Mouse (Mus musculus) intestine, embryonic 16.5 days (tissue): ENCODE data around the gene Btn2a2. TPM values are rescaled to one million over a fixed set of nuclear protein-coding genes. Genes with fewer than 3 reads are reported as not detected.

Experiments
- ATAC-seq: fragments of 200-750 bp; cut with Nextera tagmentation; 2 replicates; pipeline ENCODE4 v1.8.0; 2017; ENCODE audit warnings: moderate TSS enrichment, moderate library complexity
- H3K27ac ChIP-seq: fragments of 300-500 bp; sonication (generic); 2 replicates; pipeline ENCODE4 v1.5.1; 2014; ENCODE audit warnings: mild to moderate bottlenecking, low read length
- H3K27me3 ChIP-seq: fragments of 300-500 bp; sonication (generic); replicated peaks from 2 replicates; pipeline ENCODE4 v1.6.1; 2014; ENCODE audit warnings: low read length, control low read depth, mixed read lengths; ENCODE audit not compliant: control insufficient read depth, insufficient read depth
- H3K36me3 ChIP-seq: fragments of 300-500 bp; sonication (generic); 2 replicates; pipeline ENCODE4 v1.6.1; 2014; ENCODE audit warnings: low read length, control low read depth; ENCODE audit not compliant: control insufficient read depth, insufficient read depth
- H3K4me1 ChIP-seq: fragments of 300-500 bp; sonication (generic); 2 replicates; pipeline ENCODE4 v1.6.1; 2014; ENCODE audit warnings: low read length, control low read depth, mixed read lengths; ENCODE audit not compliant: control insufficient read depth, insufficient read depth
- H3K4me2 ChIP-seq: fragments of 300-500 bp; sonication (generic); 2 replicates; pipeline ENCODE4 v1.6.1; 2014; ENCODE audit warnings: low read depth, low read length, control low read depth
- H3K4me3 ChIP-seq: fragments of 300-500 bp; sonication (generic); 2 replicates; pipeline ENCODE4 v1.5.1; 2014; ENCODE audit warnings: mild to moderate bottlenecking, low read length
- H3K9ac ChIP-seq: fragments of 300-500 bp; sonication (generic); 2 replicates; pipeline ENCODE4 v1.6.1; 2014; ENCODE audit warnings: low read depth, low read length
- H3K9me3 ChIP-seq: fragments of 300-500 bp; sonication (generic); 2 replicates; pipeline ENCODE4 v1.6.1; 2016; ENCODE audit warnings: low read length, control low read depth; ENCODE audit not compliant: control insufficient read depth
- WGBS: fragments of 180-500 bp; shearing (Covaris S2); extraction: QIAGEN DNeasy Blood & Tissue Kit; methylation state at CpG from one replicate; pipeline ENCODE4 v1.1.7; 2014; 5-methylcytosine and 5-hydroxymethylcytosine counted together
- polyA plus RNA-seq: library from polyadenylated mRNA; unstranded; fragments of >200 nt; fragmentation: Nextera tagmentation; extraction: Ambion mirVana; gene quantifications from 2 replicates; pipeline ENCODE4 v1.2.1, GENCODE M21; 2015

Gene Btn2a2
- polyA plus RNA-seq, 1 experiment from 2014 or later = 0.12 TPM

GRCm38 (mm10) chr13:23513517-23513916 is 24.9 kb upstream of the Btn2a2 start:
- ATAC-seq = no peak
- no peak overlapping the region for H3K27ac ChIP-seq
- H3K4me3 ChIP-seq = no peak overlapping the region
- H3K4me1 ChIP-seq = peaks cover 13% of the 10 kb centered on the region; the same call in 1 of the 2 replicates
- H3K36me3 ChIP-seq = no peaks in the 10 kb centered on the region
- 92% methylated on average over 1 of the region's 1 CpGs for WGBS
- no peak overlapping the region for H3K4me2 ChIP-seq
- no peaks in the 10 kb centered on the region for H3K27me3 ChIP-seq
- no peaks in the 10 kb centered on the region for H3K9me3 ChIP-seq
- no peak overlapping the region for H3K9ac ChIP-seq

- no peaks in the 10 kb centered on the region for H3K27me3 ChIP-seq
- H3K36me3 ChIP-seq = no peaks in the 10 kb centered on the region
- H3K9me3 ChIP-seq = no peaks in the 10 kb centered on the region
- no peak overlapping the region for H3K9ac ChIP-seq
- H3K4me3 ChIP-seq = no peak overlapping the region
- H3K27ac ChIP-seq = no peak overlapping the region
- peaks cover 13% of the 10 kb centered on the region; the same call in 1 of the 2 replicates for H3K4me1 ChIP-seq
- ATAC-seq = peak; percentile 77
- H3K4me2 ChIP-seq = no peak overlapping the region
- 42% methylated on average over 1 of the region's 1 CpGs for WGBS
Observed at GRCm38 (mm10) chr13:23510127-23510526, 21.5 kb upstream of the Btn2a2 start.

GRCm38 (mm10) chr13:23506819-23507515 is 18.3 kb upstream of the Btn2a2 start:
- WGBS = 42% methylated on average over 14 of the region's 14 CpGs
- no peak overlapping the region for H3K4me3 ChIP-seq

GRCm38 (mm10) chr13:23506351-23506750 is 17.7 kb upstream of the Btn2a2 start:
- H3K27ac ChIP-seq = no peak overlapping the region
- WGBS = 17% methylated on average over 13 of the region's 13 CpGs
- H3K27me3 ChIP-seq = no peaks in the 10 kb centered on the region
- H3K4me2 ChIP-seq = peak overlapping the region; percentile 53
- H3K4me3 ChIP-seq = peak overlapping the region; percentile 31; the same call in 1 of the 2 replicates
- no peaks in the 10 kb centered on the region for H3K9me3 ChIP-seq
- H3K36me3 ChIP-seq = no peaks in the 10 kb centered on the region
- peak; percentile 35; the same call in 1 of the 2 replicates for ATAC-seq
- no peak overlapping the region for H3K9ac ChIP-seq
- peaks cover 16% of the 10 kb centered on the region; the same call in 1 of the 2 replicates for H3K4me1 ChIP-seq

More at GRCm38 (mm10) chr13:23506819-23507515, 18.3 kb upstream of the Btn2a2 start:
- no peak overlapping the region for H3K9ac ChIP-seq
- peaks cover 16% of the 10 kb centered on the region; the same call in 1 of the 2 replicates for H3K4me1 ChIP-seq
- H3K27ac ChIP-seq = no peak overlapping the region
- ATAC-seq = no peak
- H3K9me3 ChIP-seq = no peaks in the 10 kb centered on the region
- H3K36me3 ChIP-seq = no peaks in the 10 kb centered on the region
- peak overlapping the region; percentile 4; the same call in 1 of the 2 replicates for H3K4me2 ChIP-seq
- H3K27me3 ChIP-seq = no peaks in the 10 kb centered on the region

- Histone ChIP-seq H3K4me3 (peak overlapping the region; percentile 31), H3K4me2 (peak overlapping the region; percentile 53), H3K27ac (0 out of 2 replicates have a peak overlapping the region, but pooled peaks have one; percentile 2), H3K9ac (0 out of 2 replicates have a peak overlapping the region, but pooled peaks have one; percentile 41), H3K4me1 (peaks cover 16% of the 10 kb centered on the region; the same call in 1 of the 2 replicates), H3K36me3 (no peaks in the 10 kb centered on the region), H3K9me3 (no peaks in the 10 kb centered on the region), H3K27me3 (no peaks in the 10 kb centered on the region)
- 20% methylated on average over 14 of the region's 14 CpGs for WGBS
- no peak for ATAC-seq
Observed at GRCm38 (mm10) chr13:23505662-23506345, 17.1 kb upstream of the Btn2a2 start.

GRCm38 (mm10) chr13:23503797-23504196 is 15.1 kb upstream of the Btn2a2 start:
- Histone ChIP-seq H3K27me3 (no peaks in the 10 kb centered on the region), H3K4me1 (peaks cover 10% of the 10 kb centered on the region; the same call in 1 of the 2 replicates), H3K4me2 (peak overlapping the region; percentile 7; the same call in 1 of the 2 replicates), H3K9me3 (no peaks in the 10 kb centered on the region), H3K9ac (no peak overlapping the region), H3K27ac (no peak overlapping the region), H3K36me3 (no peaks in the 10 kb centered on the region), H3K4me3 (no peak overlapping the region)
- 4% methylated on average over 9 of the region's 9 CpGs for WGBS
- no peak for ATAC-seq

GRCm38 (mm10) chr13:23502916-23503315 is 14.3 kb upstream of the Btn2a2 start:
- Histone ChIP-seq H3K4me3 (no peak overlapping the region), H3K4me1 (peaks cover 14% of the 10 kb centered on the region; the same call in 1 of the 2 replicates), H3K9ac (no peak overlapping the region), H3K27ac (no peak overlapping the region), H3K36me3 (no peaks in the 10 kb centered on the region), H3K27me3 (no peaks in the 10 kb centered on the region), H3K4me2 (no peak overlapping the region), H3K9me3 (no peaks in the 10 kb centered on the region)
- WGBS = 68% methylated on average over 4 of the region's 4 CpGs
- no peak for ATAC-seq

GRCm38 (mm10) chr13:23502031-23502567 is 13.4 kb upstream of the Btn2a2 start:
- Histone ChIP-seq H3K4me2 (peak overlapping the region; percentile 14), H3K27me3 (no peaks in the 10 kb centered on the region), H3K9me3 (no peaks in the 10 kb centered on the region), H3K4me1 (peaks cover 17% of the 10 kb centered on the region; the same call in 1 of the 2 replicates), H3K4me3 (peak overlapping the region; percentile 2; the same call in 1 of the 2 replicates), H3K9ac (no peak overlapping the region), H3K36me3 (no peaks in the 10 kb centered on the region), H3K27ac (no peak overlapping the region)
- ATAC-seq = no peak
- WGBS = 47% methylated on average over 9 of the region's 9 CpGs

GRCm38 (mm10) chr13:23501511-23501910 is 12.9 kb upstream of the Btn2a2 start:
- no peak overlapping the region for H3K9ac ChIP-seq
- H3K4me2 ChIP-seq = peak overlapping the region; percentile 34
- no peaks in the 10 kb centered on the region for H3K27me3 ChIP-seq
- no peaks in the 10 kb centered on the region for H3K36me3 ChIP-seq
- H3K9me3 ChIP-seq = no peaks in the 10 kb centered on the region
- no peak for ATAC-seq
- H3K4me3 ChIP-seq = peak overlapping the region; percentile 24
- no peak overlapping the region for H3K27ac ChIP-seq
- WGBS = 27% methylated on average over 5 of the region's 5 CpGs
- H3K4me1 ChIP-seq = peaks cover 17% of the 10 kb centered on the region; the same call in 1 of the 2 replicates
